8 mouse cellular contexts compared by ENCODE assay signal in genomic region chr2:4556188-4556587, GRCm38 (mm10).
DNase-seq lines count a peak whose midpoint lies in the region; ATAC-seq and TF ChIP-seq lines count a peak whose summit lies in the region.
"Had no signal": no experiment of that assay in that cellular context is flagged by ENCODE, and none has a peak within 500 bp of the region (broad histone marks: within the 10 kb centered on the region; RNA-seq: fewer than 3 reads in every experiment).

No protein-coding gene starts in this region.

- TF ChIP-seq POLR2A in kidney, adult 2 months (IDR thresholded peaks at IDR 0.05; ENCODE audit: low read depth, low read length): no peak

- H3K4me3 ChIP-seq in kidney, adult 2 months (ENCODE audit: insufficient read depth, low read depth, low read length): no peak overlapping the region
- no peak overlapping the region for H3K4me3 ChIP-seq in embryonic facial prominence, embryonic 12.5 days
- H3K4me3 ChIP-seq in forebrain, postnatal 0 days (ENCODE audit: low read depth, low read length): no peak overlapping the region
- no peak overlapping the region for H3K4me3 ChIP-seq in midbrain, embryonic 14.5 days (replicated peaks; ENCODE audit: low read depth, low read length)

- no peak overlapping the region for H3K4me2 ChIP-seq in embryonic facial prominence, embryonic 12.5 days (replicated peaks)
- no peak overlapping the region for H3K4me2 ChIP-seq in forebrain, postnatal 0 days (ENCODE audit: low read depth)
- no peak overlapping the region for H3K4me2 ChIP-seq in midbrain, embryonic 14.5 days (ENCODE audit: low read length)

- H3K4me1 ChIP-seq in kidney, adult 2 months (ENCODE audit: control insufficient read depth, insufficient read depth, low read length): no peaks in the 10 kb centered on the region
- H3K4me1 ChIP-seq in embryonic facial prominence, embryonic 12.5 days: peaks cover 47% of the 10 kb centered on the region
- peaks cover 28% of the 10 kb centered on the region for H3K4me1 ChIP-seq in forebrain, postnatal 0 days (ENCODE audit: insufficient read depth)
- H3K4me1 ChIP-seq in midbrain, embryonic 14.5 days (ENCODE audit: control insufficient read depth, insufficient read depth, low read length): peaks cover 47% of the 10 kb centered on the region

- no peaks in the 10 kb centered on the region for H3K9me3 ChIP-seq in embryonic facial prominence, embryonic 12.5 days
- no peaks in the 10 kb centered on the region for H3K9me3 ChIP-seq in forebrain, postnatal 0 days (ENCODE audit: low read length)
- no peaks in the 10 kb centered on the region for H3K9me3 ChIP-seq in midbrain, embryonic 14.5 days (ENCODE audit: control insufficient read depth, low read length)

- no peaks in the 10 kb centered on the region for H3K27me3 ChIP-seq in kidney, adult 2 months (replicated peaks; ENCODE audit: control insufficient read depth, insufficient read depth, low read length)
- H3K27me3 ChIP-seq in embryonic facial prominence, embryonic 12.5 days: no peaks in the 10 kb centered on the region
- no peaks in the 10 kb centered on the region for H3K27me3 ChIP-seq in forebrain, postnatal 0 days (ENCODE audit: insufficient read depth, low read length)
- no peaks in the 10 kb centered on the region for H3K27me3 ChIP-seq in midbrain, embryonic 14.5 days (ENCODE audit: control insufficient read depth, insufficient read depth, low read length)

- no peak for TF ChIP-seq CTCF in kidney, adult 2 months (conservative IDR thresholded peaks at IDR 0.05; ENCODE audit: insufficient read depth, insufficient read length, low read depth, low read length)
- TF ChIP-seq CTCF in forebrain, postnatal 0 days (IDR thresholded peaks at IDR 0.05; ENCODE audit: low read depth): no peak

- no peak overlapping the region for H3K27ac ChIP-seq in kidney, adult 2 months (ENCODE audit: insufficient read depth, low read depth, low read length)
- H3K27ac ChIP-seq in embryonic facial prominence, embryonic 12.5 days: peak overlapping the region; percentile 95
- H3K27ac ChIP-seq in forebrain, postnatal 0 days (ENCODE audit: low read depth, low read length): peak overlapping the region; percentile 50
- H3K27ac ChIP-seq in midbrain, embryonic 14.5 days (replicated peaks; ENCODE audit: low read depth, low read length): 0 out of 2 replicates have a peak overlapping the region, but pooled peaks have one; percentile 10

- 58% methylated on average over 10 of the region's 10 CpGs for WGBS in kidney, adult 2 months
- WGBS in embryonic facial prominence, embryonic 12.5 days: 29% methylated on average over 10 of the region's 10 CpGs
- WGBS in forebrain, postnatal 0 days: 9% methylated on average over 10 of the region's 10 CpGs
- WGBS in midbrain, embryonic 14.5 days: 16% methylated on average over 10 of the region's 10 CpGs

- DNase-seq in kidney, postnatal 4 days: peak; percentile 52 to 71
- no peak for DNase-seq in kidney, adult 2 months
- peak; percentile 62 for DNase-seq in forebrain, postnatal 0 days
- DNase-seq in midbrain, embryonic 14.5 days: peak; percentile 59
- no peak for DNase-seq in urinary bladder, postnatal 25 days (ENCODE audit: low spot score)
- no peak for DNase-seq in ovary, postnatal 36 days (ENCODE audit: low spot score)
- DNase-seq: gastrocnemius, postnatal 25 days had no signal

- ATAC-seq in embryonic facial prominence, embryonic 12.5 days (ENCODE audit: insufficient number of reproducible peaks, insufficient read depth, low FRiP score, low TSS enrichment): no peak
- peak; percentile 19; the same call in 1 of the 2 replicates for ATAC-seq in forebrain, postnatal 0 days
- no peak for ATAC-seq in midbrain, embryonic 14.5 days (ENCODE audit: low FRiP score, low TSS enrichment)

- H3K36me3 ChIP-seq in kidney, adult 2 months (ENCODE audit: control insufficient read depth, insufficient read depth, low read length): no peaks in the 10 kb centered on the region
- peaks cover 4% of the 10 kb centered on the region; the same call in 1 of the 2 replicates for H3K36me3 ChIP-seq in embryonic facial prominence, embryonic 12.5 days
- H3K36me3 ChIP-seq in forebrain, postnatal 0 days (ENCODE audit: insufficient read depth): no peaks in the 10 kb centered on the region
- H3K36me3 ChIP-seq in midbrain, embryonic 14.5 days (ENCODE audit: control insufficient read depth, insufficient read depth, low read length): peaks cover 4% of the 10 kb centered on the region

- no peak overlapping the region for H3K9ac ChIP-seq in embryonic facial prominence, embryonic 12.5 days
- H3K9ac ChIP-seq in forebrain, postnatal 0 days: 0 out of 2 replicates have a peak overlapping the region, but pooled peaks have one; percentile 22
- H3K9ac ChIP-seq in midbrain, embryonic 14.5 days (replicated peaks; ENCODE audit: low read length): no peak overlapping the region

Comparison
In these comparisons a context has a peak if more than half of its experiments do, and no peak if none do; other contexts are left out.
1. DNase-seq: peak in kidney, postnatal 4 days (2 of 2), forebrain, postnatal 0 days (single experiment) and midbrain, embryonic 14.5 days (single experiment); none in kidney, adult 2 months (single experiment), urinary bladder, postnatal 25 days (single experiment) and ovary, postnatal 36 days (single experiment).